Comparison of ENCODE assay signal across 14 mouse cellular contexts in genomic region chr9:118161536-118161935, GRCm38 (mm10).
"Had no signal": no experiment of that assay in that cellular context is flagged by ENCODE, and none has a peak within 500 bp of the region (broad histone marks: within the 10 kb centered on the region; RNA-seq: fewer than 3 reads in every experiment).

No protein-coding gene starts in this region.

- H3K9me3 ChIP-seq: limb, embryonic 10.5 days; midbrain, embryonic 10.5 days; neural tube, embryonic 15.5 days had no signal

- H3K4me3 ChIP-seq: left cerebral cortex, adult 2 months; limb, embryonic 10.5 days; midbrain, embryonic 10.5 days; myocyte; neural tube, embryonic 15.5 days had no signal

- DNase-seq: lung, embryonic 14.5 days; lung, postnatal 10 days; lung, postnatal 4 days; midbrain, embryonic 14.5 days; right cerebral cortex, adult 18-20 months; right cerebral cortex, postnatal 25 days; thymus, adult 18-20 months; thymus, postnatal 14 days had no signal

- H3K4me1 ChIP-seq: limb, embryonic 10.5 days; midbrain, embryonic 10.5 days; neural tube, embryonic 15.5 days had no signal

- H3K36me3 ChIP-seq: limb, embryonic 10.5 days; midbrain, embryonic 10.5 days; neural tube, embryonic 15.5 days had no signal

- H3K27ac ChIP-seq: left cerebral cortex, adult 2 months; limb, embryonic 10.5 days; liver, embryonic 14.5 days; midbrain, embryonic 10.5 days; neural tube, embryonic 15.5 days had no signal

- H3K27me3 ChIP-seq: neural tube, embryonic 15.5 days had no signal
